Mouse (Mus musculus) urinary bladder, postnatal 4 days (tissue): ENCODE results near the gene Tacr2.

Source experiments
- DNase-seq, 2 experiments: peaks; one replicate each; pipeline ENCODE4 v3.0.0; 2021 to 2022; ENCODE audit warnings: low spot score in 2 of 2

Gene Tacr2

DNA sequence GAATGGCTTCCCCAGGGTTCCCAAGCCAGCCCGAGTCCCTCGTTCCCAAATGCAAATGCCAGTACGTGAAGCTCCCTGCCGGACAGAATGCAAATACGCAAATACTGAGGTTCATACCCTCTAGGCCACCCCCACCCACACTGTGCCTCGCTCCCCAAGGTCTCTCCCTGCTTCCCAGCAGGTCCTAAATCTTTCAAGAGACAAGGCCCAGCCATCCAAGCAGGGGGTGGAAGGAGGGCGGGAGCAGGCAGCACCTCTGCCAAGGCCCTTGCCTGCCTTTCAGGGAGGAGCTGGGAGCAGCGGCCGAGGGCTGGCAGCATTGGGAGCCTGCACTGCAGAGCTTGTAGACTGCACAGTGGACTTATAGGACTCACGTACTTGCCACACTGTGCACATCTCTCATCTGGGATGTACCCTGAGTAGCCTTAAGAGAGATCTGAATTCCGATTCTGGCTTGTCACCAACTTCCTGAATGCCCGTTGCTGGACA, at the start of gene Tacr2:
Tacr2 (plus strand) TSS at position 439 of the 489 bp plus-strand sequence.
- DNase-seq = no peak

DNA sequence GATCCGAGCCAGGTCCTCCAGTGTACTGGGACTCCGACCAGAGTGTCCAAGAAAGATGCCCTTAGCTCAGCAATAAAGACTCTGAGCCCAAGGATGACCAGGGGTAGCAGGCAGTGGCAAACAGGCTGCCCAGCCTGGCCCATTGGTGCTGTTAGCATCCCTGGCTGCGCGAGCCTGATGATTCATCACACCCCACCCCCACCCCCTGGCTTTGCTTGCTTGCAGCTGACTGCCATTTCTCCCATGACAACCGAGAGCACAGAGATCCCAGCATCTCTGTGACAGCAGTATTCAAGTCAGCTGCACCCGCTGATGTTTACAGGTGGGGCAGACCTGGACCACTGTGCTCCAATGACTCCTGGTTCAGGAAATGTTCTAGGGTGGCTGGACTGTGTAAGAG, 49.7 kb upstream of the Tacr2 start:
- DNase-seq = no peak

DNA sequence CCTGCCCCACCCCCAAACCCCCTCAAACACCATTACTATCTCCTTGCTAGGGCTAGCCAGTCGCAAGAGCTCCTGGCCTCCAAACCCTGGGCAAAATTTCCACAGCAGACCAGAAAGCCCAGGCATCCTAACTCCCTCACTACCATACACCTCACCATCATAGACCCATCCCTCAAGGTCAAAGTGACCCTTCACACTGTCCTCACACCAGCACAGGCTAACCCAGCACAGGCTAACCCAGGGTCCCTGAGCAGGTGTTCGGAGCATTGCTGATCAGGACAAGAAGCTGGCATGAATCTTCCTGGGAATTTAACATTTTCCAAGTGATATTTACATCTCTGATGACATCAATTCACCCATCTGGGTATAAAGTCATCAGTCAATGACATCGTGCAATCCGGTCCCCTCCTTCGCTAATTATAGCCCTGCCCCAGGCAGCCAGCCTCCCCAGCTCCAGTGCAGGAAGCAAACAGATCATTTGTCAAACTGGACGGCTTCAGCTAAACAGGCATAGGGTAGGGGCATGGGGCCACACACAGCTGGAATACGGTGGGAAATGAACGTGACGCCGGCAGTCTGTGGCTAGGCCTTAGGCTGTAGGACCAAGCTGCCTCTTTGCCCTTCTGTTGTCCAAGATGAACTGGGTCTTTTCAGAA, 43.9 kb upstream of the Tacr2 start:
- DNase-seq = no peak

DNA sequence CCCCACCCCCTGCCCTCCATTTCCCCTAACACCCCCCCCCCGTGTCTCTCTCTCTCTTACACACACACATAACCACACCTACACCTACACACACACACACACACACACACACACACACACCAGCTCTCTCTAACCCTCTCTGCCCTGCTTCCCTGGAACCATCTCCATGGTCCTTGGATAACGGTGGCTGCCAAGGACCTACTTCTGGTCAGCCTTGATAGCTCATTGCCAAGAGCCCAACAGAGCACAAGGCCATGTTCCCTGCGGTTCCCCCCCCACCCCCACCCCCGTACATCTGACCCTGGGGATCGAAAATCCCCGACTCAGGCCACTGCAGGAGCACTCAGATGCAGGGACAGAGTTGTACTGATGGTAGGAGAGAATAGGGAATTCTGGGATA, 40.9 kb upstream of the Tacr2 start:
- no peak for DNase-seq

DNA sequence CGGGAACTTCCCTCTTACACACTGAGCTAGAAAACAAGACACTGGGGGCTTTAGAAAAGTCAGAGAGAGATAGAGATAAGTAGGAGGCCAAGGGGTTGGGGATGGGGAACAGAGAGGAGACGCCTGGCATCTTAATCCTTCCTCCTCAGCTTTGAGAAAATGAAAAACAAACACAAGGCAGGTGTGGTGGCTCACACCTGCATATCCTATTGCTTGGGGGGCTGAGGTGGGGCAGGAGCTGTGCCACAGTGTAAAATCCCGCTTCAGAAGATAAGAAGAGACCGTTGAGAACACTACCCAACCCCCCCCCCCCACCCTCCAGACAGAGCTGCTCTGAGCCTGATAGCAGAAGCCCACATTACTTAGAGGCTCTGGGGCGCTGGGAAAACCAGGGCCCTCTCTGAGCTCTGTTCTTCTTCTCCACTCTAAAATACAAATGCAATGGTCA, 37.0 kb upstream of the Tacr2 start:
- no peak for DNase-seq

DNA sequence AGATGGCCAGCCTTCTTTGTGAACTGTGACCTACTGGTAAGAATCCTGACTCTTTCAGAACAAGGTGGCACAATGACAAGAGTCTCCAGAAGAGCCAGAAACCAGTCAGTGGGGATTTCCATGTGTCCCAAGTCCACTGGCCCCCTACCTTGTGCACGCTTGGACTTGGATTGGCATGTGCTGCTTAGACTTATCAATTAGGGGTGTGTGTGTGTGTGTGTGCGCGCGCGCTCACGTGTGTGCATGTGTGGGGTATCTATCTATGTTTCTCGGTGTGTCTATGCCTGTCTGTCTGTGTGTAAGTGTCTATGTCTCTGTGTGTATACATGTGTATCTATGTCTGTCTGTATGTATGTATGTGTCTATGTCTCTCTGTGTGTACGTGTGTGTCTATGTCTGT, 36.6 kb upstream of the Tacr2 start:
- DNase-seq = no peak

DNA sequence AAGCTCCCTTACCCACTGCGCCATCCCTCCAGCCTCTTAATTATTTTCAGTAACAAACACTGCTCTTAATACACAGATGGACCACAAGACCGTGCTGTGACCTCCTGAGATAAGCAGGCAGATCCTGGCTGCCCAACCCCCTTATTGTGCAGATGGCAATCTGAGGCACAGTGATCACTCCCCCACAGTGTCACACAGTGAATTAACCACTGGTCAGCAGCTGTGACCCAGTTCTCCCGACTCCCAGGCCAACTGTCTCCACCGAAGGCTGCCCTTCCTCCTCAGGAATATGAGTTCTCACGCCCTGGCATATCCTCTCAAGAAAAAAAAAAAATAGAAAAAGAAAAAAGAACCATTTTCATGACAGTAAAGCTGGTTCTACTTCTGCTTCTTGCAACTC, 35.6 kb upstream of the Tacr2 start:
- DNase-seq = no peak

DNA sequence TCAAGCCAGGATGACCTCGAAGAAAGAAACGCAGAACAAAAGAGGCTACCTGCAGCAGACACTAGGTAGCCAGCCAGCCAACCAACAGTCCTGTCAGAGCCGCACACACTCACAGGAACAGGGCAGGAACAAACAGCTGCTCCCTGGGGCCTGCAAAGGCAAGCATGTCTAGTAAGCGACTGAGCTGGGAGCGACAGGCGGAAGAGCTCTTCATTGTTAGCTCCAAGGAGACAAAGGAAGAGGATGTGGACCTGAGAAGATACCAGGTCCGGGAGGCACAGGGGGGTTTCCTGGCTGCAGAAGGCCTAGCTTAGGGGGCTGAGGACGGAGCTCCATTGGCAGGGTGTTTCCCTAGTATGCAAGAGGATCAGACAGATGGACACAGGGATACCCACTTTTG, 35.0 kb upstream of the Tacr2 start:
- DNase-seq = no peak

DNA sequence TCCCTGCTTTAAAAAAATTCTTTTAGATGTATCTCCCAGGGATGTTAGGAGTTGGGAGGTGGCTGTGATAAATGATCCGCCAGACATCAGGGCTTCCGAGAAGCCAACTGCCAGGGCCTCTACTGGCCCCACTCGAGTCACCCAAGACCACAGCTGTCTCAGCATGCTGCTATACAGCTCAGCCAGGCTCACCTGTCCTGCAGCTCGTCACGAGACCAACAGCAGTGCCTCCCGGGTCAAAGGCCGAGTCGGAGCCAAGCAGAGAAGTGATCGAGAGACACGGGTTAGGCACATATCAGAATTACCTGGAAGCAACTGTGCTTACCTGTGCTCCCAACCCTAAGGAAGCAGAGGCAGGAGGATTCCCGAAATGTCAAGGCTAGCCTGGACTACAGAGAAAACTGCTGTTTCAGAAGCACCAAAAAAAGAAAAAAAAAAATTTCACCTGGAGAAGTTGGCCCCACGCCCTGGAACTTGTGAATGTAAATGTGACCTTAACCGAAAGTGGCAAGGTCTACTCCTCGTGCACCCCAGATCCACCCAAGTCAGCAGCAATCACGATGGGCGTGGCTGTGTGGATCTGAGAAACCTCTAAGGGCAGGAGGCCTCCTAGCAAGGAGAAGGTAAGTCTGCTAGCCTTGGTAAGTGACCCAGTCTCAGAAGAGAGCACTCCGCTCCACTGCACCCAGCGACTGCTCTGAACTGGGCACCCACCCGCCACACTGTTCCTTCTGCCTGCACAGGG, 34.0 kb upstream of the Tacr2 start:
- no peak for DNase-seq

DNA sequence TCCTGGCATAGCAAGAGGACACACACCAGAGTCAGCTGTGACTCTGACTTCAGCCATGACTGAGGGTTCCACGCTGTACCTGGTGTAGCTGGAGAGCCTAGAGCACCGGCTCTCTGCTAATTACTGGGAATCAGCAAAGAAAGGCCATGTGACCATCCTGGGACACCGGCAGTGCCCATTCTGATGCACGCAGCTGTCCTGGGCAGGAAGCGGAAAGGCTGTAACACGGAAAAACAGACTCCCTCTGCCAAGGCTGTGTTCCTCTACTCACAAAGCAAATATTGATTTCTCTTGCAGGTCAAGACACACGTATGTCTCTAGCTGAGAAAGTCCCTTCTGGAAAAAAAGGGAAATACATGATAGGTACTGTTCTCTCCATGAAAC, 33.5 kb upstream of the Tacr2 start:
- DNase-seq = no peak

DNA sequence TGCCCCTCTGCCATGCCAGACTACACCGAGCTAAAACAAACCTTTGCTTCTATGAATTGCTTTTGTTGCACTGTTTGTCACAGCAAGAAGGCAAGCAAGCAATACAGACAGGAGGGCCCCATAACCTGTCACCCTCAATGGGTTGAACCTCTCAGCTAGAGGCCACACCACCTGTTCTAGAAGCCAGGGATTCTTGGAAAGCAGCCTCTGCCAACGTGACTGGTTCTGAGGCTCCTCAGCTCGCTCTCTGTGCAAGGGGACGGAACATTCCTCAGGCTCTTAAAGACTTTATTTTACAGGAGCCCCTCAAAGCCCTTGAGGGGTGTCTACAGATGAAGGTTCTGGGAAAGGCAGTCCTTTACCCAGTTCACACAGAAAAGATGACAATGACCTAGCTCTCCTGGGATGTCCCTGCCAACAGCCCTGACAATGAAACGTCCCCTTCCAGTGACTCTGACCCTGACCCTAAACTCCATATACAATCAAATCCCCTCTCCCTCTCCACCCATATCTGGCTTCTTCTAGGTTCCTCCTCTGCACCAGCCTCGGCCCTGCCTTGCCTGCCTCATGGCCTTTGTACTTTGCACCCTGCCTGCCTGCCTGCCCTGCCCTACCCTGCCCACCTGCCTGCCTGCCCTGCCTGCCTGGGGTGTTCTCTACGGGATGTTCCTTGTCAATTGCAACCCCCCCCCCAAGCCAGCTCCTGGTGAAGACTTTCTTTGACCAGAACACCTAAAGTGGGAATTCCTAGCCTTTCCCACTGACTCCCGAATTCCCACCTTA, 31.3 kb upstream of the Tacr2 start:
- no peak for DNase-seq

DNA sequence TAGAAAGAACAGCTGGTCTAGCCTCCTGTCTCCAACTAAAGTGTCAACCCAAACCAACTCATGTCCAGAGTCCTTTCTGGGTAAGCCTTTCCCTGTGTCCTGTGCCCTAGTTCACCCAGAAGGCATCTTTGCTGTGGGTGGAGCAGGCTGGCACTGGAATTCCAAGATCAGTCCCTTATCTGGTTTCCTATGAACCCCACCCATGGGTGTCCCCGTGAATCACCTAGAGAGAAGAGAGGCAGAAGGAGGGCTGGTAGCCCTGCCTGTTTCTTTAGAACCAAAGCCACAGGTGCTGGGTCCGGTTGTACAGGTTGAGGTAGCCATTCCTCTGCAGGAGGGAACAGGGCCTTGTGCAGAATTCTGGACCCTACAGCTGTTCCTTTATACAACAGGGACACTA, 30.6 kb upstream of the Tacr2 start:
- no peak for DNase-seq

DNA sequence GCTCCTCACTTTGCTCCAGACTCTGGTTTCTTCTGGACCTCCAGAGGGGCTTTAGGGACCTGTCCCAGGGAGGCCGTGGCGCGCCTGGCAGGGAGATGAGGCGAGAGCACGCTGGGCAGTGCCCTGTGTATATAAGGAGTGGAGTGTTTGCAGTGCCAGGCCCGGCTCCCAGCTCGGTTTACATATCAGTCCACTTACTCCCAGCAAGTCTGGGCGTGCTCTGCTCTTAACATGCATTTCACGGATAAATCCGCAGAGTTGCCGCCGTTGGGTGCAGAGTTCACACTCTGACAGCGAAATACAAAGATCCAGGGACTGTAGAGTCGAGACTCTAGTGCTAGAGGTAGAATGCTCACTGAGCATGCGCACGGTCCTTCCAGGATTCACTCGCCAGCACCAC, 29.5 kb upstream of the Tacr2 start:
- peak in 1 of 2 experiments; percentile 43 for DNase-seq

DNA sequence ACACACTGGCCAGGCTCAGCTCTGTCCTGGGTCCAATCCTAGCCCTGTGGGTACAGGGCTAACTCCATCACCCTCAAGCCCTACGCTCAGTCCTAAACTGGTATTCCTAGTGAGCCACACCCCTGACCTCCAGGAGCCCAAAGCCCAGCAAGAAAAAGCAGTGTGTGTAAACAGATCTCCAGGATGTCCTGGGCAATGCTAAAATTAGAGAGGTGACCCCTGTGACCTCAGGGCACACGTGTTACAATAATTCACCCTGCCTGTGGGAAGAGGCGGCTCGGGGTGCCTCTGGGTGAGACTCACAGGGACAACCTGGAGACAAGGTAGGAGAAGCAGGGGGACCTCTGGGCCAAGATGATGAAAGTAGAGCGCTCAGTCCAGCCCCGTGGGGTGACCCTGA, 28.0 kb upstream of the Tacr2 start:
- no peak for DNase-seq

DNA sequence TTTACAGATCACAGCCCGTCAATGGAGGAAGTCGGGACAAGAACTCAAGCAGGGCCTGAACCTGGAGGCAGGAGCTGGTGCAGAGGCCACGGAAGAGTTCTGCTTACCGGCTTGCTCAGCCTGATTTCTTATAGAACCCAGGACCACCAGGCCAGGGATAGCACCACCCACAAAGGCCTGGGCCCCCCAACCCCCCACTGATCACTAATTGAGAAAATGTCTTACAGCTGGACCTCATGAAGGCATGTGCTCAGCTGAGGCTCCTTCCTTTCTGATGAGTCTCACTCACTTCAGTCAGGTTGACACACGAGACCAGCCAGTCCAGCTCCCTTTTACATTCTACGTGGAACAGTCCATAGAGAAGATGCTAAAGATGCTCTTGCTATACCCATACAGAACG, 26.4 kb upstream of the Tacr2 start:
- no peak for DNase-seq

DNA sequence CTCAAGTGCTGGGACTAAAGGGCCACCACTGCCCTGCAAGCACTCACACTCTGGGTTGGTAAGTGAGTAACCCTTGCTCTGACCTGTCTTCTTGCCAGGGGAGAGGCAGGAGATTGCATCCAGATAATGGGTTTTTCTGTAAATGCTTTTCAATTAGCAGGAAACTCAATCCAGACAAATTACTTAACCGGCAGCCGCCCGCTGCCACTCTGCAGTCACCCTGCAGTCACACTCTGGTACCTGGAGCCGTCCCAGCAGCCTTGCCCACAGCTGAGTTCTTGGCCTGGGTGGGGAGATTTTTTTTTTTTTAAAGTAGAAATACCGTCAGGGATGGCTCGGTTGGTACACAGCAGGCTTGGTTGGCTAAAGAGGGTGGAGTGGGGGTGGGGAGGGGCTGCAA, 24.1 kb upstream of the Tacr2 start:
- no peak for DNase-seq

DNA sequence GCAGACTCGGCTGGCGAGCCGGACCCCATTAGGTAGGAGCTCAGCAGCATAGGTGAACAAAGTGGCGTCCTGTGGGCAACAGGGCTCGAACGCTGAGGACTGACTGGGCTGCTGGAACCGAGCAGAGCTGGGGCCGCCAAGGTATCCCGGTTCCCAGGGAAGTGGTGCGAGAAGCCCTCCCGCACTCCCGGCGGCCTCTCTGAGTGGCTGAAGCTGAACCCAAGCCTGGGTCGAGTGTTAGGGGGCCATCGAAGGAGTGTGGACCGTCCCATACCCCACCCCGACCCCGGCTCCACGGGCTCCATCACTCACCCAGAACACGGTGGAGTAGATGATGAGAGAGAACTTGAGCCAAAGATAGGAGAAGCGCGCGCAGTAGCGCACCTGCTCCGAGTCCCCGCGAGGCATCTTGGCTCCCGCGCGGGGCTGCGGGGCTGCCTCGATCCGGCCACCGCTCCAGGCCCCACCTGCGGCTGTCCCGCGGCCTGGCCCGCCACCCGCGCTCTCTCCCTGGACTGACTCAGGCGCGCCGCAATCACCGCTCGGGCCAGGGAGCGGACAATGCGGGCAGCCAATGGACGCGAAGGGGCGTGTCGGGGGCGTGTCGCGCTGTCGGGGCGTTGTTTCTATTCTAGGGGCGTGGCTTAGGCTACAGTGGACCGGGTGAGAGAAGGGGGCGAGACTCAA, 21.4 kb upstream of the Tacr2 start, which contains the start of gene Tspan15:
Tspan15 (minus strand) TSS at position 544 of the 687 bp plus-strand sequence.
- DNase-seq = peak; percentile 91 to 93

DNA sequence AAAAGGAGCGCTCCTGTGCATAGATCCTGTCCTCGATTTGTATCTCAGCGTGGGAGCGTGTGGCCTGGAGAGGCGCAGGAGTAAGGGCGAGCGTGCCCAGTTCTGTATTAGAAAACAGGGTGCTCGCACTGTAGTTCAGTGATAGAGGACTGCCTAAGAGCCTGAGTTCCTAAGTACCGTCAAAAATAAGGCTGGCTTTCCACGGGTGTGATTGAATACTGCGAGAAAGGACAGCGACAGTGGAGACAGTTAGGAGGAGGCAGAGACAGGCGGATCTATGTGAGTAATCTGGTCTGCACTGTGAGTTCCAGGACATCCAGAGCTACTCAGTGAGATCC, 20.9 kb upstream of the Tacr2 start:
- DNase-seq = no peak

DNA sequence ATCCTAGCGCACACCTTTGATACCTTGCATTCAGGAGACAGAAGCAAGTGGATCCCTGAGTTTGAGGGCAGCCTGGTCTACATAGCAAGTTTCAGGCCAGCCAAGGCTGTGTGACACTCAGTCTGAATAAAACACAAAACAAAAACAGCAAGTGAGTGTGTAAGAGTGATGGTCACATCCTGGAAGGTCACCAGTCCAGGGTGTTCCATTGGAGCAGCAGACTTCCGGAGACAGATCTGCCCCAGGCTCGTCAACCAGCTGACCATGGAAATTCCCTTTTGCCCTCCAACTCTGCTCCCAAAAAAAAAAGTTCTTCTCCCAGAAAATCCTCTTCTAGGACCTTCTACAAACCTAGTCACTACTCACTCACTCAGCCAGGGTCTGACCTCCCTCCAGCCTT, 20.4 kb upstream of the Tacr2 start:
- no peak for DNase-seq

DNA sequence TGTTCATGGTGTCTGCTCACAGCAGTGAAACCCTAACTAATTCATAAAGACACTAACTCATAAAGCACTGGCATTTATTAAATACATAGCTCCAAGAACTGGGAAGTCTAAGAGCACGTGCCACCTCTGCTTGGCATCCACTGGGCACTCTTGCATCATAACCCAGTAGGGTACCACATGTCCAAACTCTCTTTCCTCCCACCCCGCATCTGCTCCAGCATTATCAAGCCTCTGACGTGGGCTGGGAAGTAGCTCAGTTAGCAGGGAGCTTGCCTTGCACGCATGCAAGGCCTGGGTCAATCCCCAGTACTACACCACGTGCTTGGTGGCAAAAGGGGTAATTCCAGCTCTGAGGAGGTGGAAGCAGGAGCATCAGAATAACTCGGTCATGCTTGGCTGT, 16.1 kb upstream of the Tacr2 start:
- no peak for DNase-seq

DNA sequence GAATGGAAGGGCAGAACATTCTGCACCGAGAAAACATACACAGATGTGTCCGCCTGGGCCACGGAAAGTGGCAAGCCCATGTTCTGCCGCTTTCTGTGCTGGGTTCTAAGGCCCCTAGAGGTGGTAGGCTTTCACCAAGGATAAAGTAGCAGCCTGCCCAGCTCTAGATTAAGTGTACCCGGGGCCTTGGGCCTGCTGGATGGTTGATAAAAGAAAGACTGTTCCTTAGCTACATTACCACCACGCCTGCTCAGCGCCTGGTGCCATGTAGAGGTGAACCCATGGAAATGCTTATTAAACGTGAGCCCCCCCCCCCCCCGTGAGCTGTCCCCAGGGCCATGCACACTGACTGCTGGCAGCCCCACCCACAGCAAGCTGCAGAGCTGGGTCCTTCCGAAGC, 15.0 kb upstream of the Tacr2 start:
- DNase-seq = no peak

DNA sequence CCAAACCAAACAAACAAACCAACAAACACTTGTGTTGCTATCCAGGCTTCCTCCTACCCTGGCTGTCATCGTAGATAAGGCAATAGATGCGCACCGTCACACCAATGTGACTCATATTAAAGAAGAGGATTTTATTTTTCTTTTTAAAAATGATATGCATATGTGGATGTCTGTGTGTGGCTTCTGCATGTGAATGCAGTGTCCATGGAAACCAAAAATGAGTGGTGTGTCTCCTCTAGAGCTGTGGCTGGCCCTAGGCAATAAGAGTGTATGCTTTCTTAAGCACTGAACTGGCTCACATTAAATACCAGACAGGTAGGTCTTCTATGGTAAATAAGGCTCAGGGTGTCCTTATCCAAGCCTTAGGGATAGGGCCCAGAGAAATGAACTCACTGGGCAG, 13.6 kb upstream of the Tacr2 start:
- DNase-seq = no peak
